Mouse (Mus musculus) regulatory T cell (primary cell): Measurements from ENCODE around the gene 1600014C10Rik.

Experiments used
- in situ Hi-C: fragments of 300-600 bp; cut with MboI, MseI; formaldehyde crosslinking; loops from one replicate; pipeline ENCODE4 v1.15.1; 2025; ENCODE audit warnings: high pct_unique_total_duplicates

The 1600014C10Rik gene

GRCm38 (mm10) chr7:38214473-38215214 is 31.6 kb downstream of the 1600014C10Rik start:
- in situ Hi-C loops: no loop called here

- in situ Hi-C loops: no loop called here
These were observed 32.3 kb downstream of the 1600014C10Rik start for GRCm38 (mm10) chr7:38215281-38215680.

GRCm38 (mm10) chr7:38215697-38216096 is 32.7 kb downstream of the 1600014C10Rik start:
- in situ Hi-C loops: no loop called here

- in situ Hi-C loops: no loop called here
These were observed 34.6 kb downstream of the 1600014C10Rik start for GRCm38 (mm10) chr7:38217417-38218171.

- in situ Hi-C loops: no loop called here
These were observed 35.8 kb downstream of the 1600014C10Rik start for GRCm38 (mm10) chr7:38218631-38219367.

DNA sequence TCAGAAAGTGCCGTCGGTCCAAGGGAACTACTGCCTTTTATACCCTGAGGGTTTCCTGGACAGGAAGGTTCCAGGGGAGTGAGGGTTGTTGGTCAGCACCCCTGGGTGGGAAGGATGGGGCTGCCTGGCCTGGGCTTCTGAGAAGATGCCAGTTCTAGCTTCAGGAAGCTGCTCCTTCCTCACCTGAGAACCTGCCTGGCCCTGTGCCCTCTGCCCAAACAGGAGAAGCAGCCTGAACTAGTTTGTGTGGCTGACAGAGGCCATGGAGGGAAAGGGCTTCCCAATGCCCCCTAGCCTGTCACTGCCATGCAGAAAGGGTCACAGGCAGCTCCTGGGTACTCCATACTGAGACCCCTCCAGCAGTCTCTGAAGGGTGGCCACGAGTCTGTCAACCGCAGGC is 36.5 kb downstream of the 1600014C10Rik start:
- in situ Hi-C loops: no loop called here

- in situ Hi-C loops: no loop called here
These were observed 37.8 kb downstream of the 1600014C10Rik start for GRCm38 (mm10) chr7:38220866-38221265.

DNA sequence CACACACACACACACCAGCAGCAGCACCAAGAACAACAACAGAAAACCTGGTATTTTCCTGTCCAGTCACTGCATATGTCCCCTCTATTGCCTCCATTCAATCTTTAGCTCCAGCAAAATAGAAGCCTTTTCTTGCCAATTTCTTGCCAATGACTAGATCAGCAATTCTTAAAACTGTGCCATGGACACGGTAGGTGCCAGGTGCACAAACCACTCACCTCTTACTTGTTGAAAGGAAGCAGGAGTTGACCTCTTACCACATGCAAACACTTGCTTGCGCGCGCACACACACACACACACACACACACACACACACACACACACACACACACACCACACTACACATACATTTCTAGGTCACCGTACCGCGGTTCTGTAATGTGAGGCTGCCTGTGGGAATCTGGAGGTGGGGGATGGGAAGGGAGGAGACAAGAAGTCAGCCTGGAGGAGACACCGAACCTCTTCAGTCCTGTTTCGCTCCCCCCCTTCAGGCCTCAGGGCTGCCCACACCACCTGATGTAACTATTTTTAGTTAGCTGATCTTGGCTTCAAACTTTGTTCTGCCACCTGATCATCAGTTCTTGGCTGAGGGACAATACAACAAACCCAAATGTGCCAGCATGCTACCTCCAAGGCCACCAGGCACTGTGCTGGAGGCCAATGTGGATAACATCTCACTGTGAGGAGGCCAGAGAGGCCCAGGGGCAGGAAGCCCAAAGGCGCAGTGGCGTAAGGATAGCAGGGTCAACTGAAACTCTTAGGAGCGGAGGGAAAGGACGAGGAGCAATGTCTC is 41.8 kb downstream of the 1600014C10Rik start:
- in situ Hi-C loops: no loop called here

- in situ Hi-C loops: no loop called here
These were observed 43.2 kb downstream of the 1600014C10Rik start for GRCm38 (mm10) chr7:38226226-38226625.

GRCm38 (mm10) chr7:38227181-38227899 is 44.3 kb downstream of the 1600014C10Rik start:
- in situ Hi-C loops: no loop called here

DNA sequence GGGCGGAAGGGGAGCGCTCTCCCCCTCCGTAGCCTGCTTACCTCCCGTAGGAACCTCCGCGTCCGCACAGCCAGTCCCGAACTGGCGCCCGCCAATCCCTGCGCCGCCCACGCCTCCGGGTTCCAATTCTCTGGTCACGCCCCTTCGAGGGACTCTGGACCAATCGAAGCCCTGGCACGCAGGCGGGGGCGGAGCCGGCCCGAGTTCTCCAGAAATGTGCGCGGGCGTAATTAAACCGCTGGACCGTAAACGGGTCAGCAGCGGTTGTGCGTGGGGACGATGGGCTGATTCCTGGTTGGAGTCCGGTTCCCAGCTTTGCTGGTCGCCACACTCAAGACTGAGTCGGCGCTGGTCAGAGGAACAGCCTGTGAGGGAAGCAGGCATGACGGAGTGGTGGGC is 44.9 kb downstream of the 1600014C10Rik start, which contains the start of gene Plekhf1:
Gene Plekhf1, minus strand, starts transcription at position 117 of the 399 bp plus-strand sequence.
- in situ Hi-C loops: no loop called here

GRCm38 (mm10) chr7:38228329-38228728 is 45.3 kb downstream of the 1600014C10Rik start:
- in situ Hi-C loops: no loop called here

- in situ Hi-C loops: no loop called here
These were observed 47.3 kb downstream of the 1600014C10Rik start for GRCm38 (mm10) chr7:38230285-38230684.

- in situ Hi-C loops: no loop called here
These were observed 53.5 kb downstream of the 1600014C10Rik start for GRCm38 (mm10) chr7:38236400-38237105.

DNA sequence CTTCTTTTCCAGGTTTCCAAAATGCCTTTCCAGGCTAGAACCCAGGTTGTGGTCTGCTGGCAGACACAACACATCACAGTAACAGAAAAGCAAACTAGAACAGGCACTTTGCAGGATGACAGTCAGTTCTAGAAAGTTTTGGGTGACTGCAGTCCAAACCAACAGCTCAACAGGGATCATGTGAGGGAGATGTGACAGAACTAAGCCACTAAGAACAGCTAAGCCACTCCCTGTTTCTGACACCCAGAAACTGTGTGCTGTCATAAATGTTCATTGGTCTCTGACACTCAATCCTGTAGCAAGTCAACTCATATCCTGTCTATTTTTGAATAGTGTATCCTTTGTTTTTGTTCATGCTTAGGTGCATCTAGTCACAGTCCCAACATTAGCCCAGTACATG is 54.1 kb downstream of the 1600014C10Rik start:
- in situ Hi-C loops: no loop called here

DNA sequence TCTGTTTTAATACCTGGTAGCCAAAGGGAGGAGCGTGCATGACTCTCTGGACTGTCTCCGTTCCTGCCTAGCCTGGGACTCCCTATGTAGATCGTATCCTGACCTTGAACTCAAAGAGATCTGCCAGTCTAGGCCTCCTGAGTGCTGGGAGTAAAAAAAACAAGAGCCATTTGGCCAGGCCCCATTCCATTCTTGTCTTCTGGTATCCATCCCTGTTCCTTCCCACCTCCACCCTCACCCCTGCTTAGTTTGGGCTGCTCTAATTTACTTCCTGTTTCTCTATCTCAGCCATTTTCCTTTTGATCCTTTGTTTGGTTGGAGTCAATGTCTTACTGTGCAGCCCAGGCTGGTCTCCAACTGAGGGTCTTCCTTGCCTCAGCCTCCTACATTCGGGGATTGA is 59.4 kb downstream of the 1600014C10Rik start:
- in situ Hi-C loops: no loop called here
